Mouse (Mus musculus) ES-E14 (cell line): ENCODE measurements around the gene Gm14569.

ENCODE experiments used
- CHD2 ChIP-seq: IDR thresholded peaks from 2 replicates; pipeline ENCODE4 v1.6.1; 2014; ENCODE audit warnings: mild to moderate bottlenecking, low read depth, low read length, inconsistent platforms
- ZC3H11A ChIP-seq: IDR thresholded peaks from 2 replicates; pipeline ENCODE4 v1.6.1; 2012; ENCODE audit warnings: low read depth, mild to moderate bottlenecking, inconsistent platforms, low read length, borderline replicate concordance
- ZNF384 ChIP-seq: IDR thresholded peaks from 2 replicates; pipeline ENCODE4 v1.6.1; 2012; ENCODE audit warnings: low read depth, low read length, inconsistent platforms

DNA sequence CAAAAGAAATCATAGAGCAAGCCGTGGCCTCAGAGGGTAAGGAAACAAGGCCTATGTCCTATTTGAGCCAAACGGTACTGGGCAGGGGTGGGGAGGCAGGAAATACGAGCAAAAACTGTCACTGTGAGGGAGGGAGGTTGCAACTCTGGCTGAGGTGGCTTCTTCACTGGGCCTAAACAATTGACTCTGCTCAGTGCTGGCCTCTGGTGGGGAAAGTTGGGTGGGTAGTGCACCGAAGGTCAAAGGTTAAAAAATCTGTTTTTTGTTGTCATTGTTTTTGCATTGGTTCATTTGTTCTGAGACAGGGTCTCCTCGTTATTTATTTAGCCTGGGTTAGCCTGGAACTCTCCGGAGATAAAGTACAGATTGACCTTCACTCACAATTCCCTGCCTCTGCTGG, 89.3 kb downstream of the Gm14569 start:
- TF ChIP-seq ZNF384 (no peak), ZC3H11A (no peak), CHD2 (no peak)
